Mouse (Mus musculus): ENCODE results near the gene Gpn2.

- TF ChIP-seq POLR2A (IDR thresholded peaks at IDR 0.05; ENCODE audit: insufficient read length, low read depth) (no peak), TCF3 (IDR thresholded peaks at IDR 0.05; ENCODE audit: insufficient read length, low read depth) (no peak), TCF12 (IDR thresholded peaks at IDR 0.05; ENCODE audit: insufficient read depth, poor library complexity, severe bottlenecking) (no peak), MYOD1 (IDR thresholded peaks at IDR 0.05; ENCODE audit: control insufficient read depth in 1 of 3, insufficient read length in 2 of 3, low read depth in 2 of 3) (no peak), MAX (IDR thresholded peaks at IDR 0.05; ENCODE audit: low read depth) (no peak), REST (IDR thresholded peaks at IDR 0.05; ENCODE audit: insufficient read depth, insufficient read length) (no peak)
Observed at GRCm38 (mm10) chr4:133628517-133628916, 44.4 kb downstream of the Gpn2 start.
